Mouse (Mus musculus) bone marrow macrophage, adult 2 months (primary cell): Measurements from ENCODE around the gene Cep19. TPM values are rescaled to one million over a fixed set of nuclear protein-coding genes. Genes with fewer than 3 reads are reported as not detected.

ENCODE experiments used
- H3K27ac ChIP-seq: 2 replicates; pipeline ENCODE4 v1.5.1; 2012; ENCODE audit warnings: low read depth, low read length; ENCODE audit not compliant: insufficient read depth
- H3K4me1 ChIP-seq: 2 replicates; pipeline ENCODE4 v1.6.1; 2012; ENCODE audit warnings: low read length; ENCODE audit not compliant: control insufficient read depth, insufficient read depth
- H3K4me3 ChIP-seq: 2 replicates; pipeline ENCODE4 v1.5.1; 2012; ENCODE audit warnings: mild to moderate bottlenecking, low read length, moderate library complexity; ENCODE audit not compliant: insufficient read depth
- CTCF ChIP-seq: IDR thresholded peaks from 2 replicates; pipeline ENCODE4 v1.5.1; 2012; ENCODE audit warnings: low read depth, mild to moderate bottlenecking, low read length, moderate library complexity
- POLR2A ChIP-seq: IDR thresholded peaks from 2 replicates; pipeline ENCODE4 v1.6.1; 2012; ENCODE audit warnings: mild to moderate bottlenecking, low read depth, low read length, borderline replicate concordance
- polyA plus RNA-seq: library from polyadenylated mRNA; stranded (reverse); fragments of >200 nt; gene quantifications from 2 replicates; pipeline ENCODE4 v1.2.4, GENCODE M21; 2012; ENCODE audit not compliant: missing spikeins, insufficient read depth, insufficient read length

Gene Cep19
- polyA plus RNA-seq, 1 experiment: 10.9 TPM

- TF ChIP-seq POLR2A: no peak
- TF ChIP-seq CTCF: no peak
- peaks cover 16% of the 10 kb centered on the region for H3K4me1 ChIP-seq
- no peak overlapping the region for H3K27ac ChIP-seq
- no peak overlapping the region for H3K4me3 ChIP-seq
Observed at GRCm38 (mm10) chr16:32107342-32108045, 7.9 kb downstream of the Cep19 start.

- no peak overlapping the region for H3K4me3 ChIP-seq
Observed at GRCm38 (mm10) chr16:32108170-32108569, 8.6 kb downstream of the Cep19 start.

GRCm38 (mm10) chr16:32108578-32108977, 9.0 kb downstream of the Cep19 start:
- H3K4me3 ChIP-seq: no peak overlapping the region
- TF ChIP-seq POLR2A: no peak
- no peak for TF ChIP-seq CTCF
- H3K4me1 ChIP-seq: peaks cover 25% of the 10 kb centered on the region
- H3K27ac ChIP-seq: no peak overlapping the region

More at GRCm38 (mm10) chr16:32108170-32108569, 8.6 kb downstream of the Cep19 start:
- TF ChIP-seq CTCF (peak; percentile 30; the same call in 1 of the 2 replicates), POLR2A (no peak)
- Histone ChIP-seq H3K4me1 (peaks cover 22% of the 10 kb centered on the region), H3K27ac (no peak overlapping the region)

- Histone ChIP-seq H3K4me3 (no peak overlapping the region), H3K27ac (no peak overlapping the region), H3K4me1 (peaks cover 40% of the 10 kb centered on the region)
- no peak for TF ChIP-seq CTCF
- TF ChIP-seq POLR2A: no peak
Observed at GRCm38 (mm10) chr16:32110951-32111699, 11.5 kb downstream of the Cep19 start.

GRCm38 (mm10) chr16:32113541-32114218, 14.1 kb downstream of the Cep19 start:
- TF ChIP-seq CTCF: no peak
- TF ChIP-seq POLR2A: no peak
- H3K4me3 ChIP-seq: peak overlapping the region; percentile 53
- H3K27ac ChIP-seq: peak overlapping the region; percentile 99
- peaks cover 37% of the 10 kb centered on the region for H3K4me1 ChIP-seq

- peak overlapping the region; percentile 99 for H3K27ac ChIP-seq
Observed at GRCm38 (mm10) chr16:32114406-32114805, 14.8 kb downstream of the Cep19 start.

GRCm38 (mm10) chr16:32114968-32115695, 15.5 kb downstream of the Cep19 start:
- Histone ChIP-seq H3K4me3 (no peak overlapping the region), H3K27ac (peak overlapping the region; percentile 99)
- peak; percentile 97 for TF ChIP-seq CTCF
- no peak for TF ChIP-seq POLR2A

More at GRCm38 (mm10) chr16:32114406-32114805, 14.8 kb downstream of the Cep19 start:
- TF ChIP-seq CTCF (no peak), POLR2A (no peak)
- H3K4me1 ChIP-seq: peaks cover 34% of the 10 kb centered on the region
- peak overlapping the region; percentile 53 for H3K4me3 ChIP-seq

GRCm38 (mm10) chr16:32115781-32116180, 16.2 kb downstream of the Cep19 start:
- Histone ChIP-seq H3K4me3 (no peak overlapping the region), H3K4me1 (peaks cover 34% of the 10 kb centered on the region), H3K27ac (0 out of 2 replicates have a peak overlapping the region, but pooled peaks have one; percentile 99)
- no peak for TF ChIP-seq POLR2A
- no peak for TF ChIP-seq CTCF

More at GRCm38 (mm10) chr16:32114968-32115695, 15.5 kb downstream of the Cep19 start:
- peaks cover 34% of the 10 kb centered on the region for H3K4me1 ChIP-seq

- no peak for TF ChIP-seq POLR2A
- TF ChIP-seq CTCF: no peak
- peaks cover 32% of the 10 kb centered on the region for H3K4me1 ChIP-seq
- H3K4me3 ChIP-seq: no peak overlapping the region
- no peak overlapping the region for H3K27ac ChIP-seq
Observed at GRCm38 (mm10) chr16:32116186-32116585, 16.6 kb downstream of the Cep19 start.
